Mouse (Mus musculus): ENCODE data around the gene Olfr191. TPM values are rescaled to one million over a fixed set of nuclear protein-coding genes. Genes with fewer than 3 reads are reported as not detected.
"Not testable (repeated sequence)": the region's sequence is repeated elsewhere in the genome, so short reads cannot be mapped to it uniquely, and the experiment has no call there.

The Olfr191 gene
- polyA plus RNA-seq, 1 experiment from 2014 or later = not detected

GRCm38 (mm10) chr16:59077905-59078304, 11.7 kb downstream of the Olfr191 start, which contains the start of gene Olfr190:
TSS of gene Olfr190 (minus strand) at chr16:59078005.
- TF ChIP-seq CTCF (IDR thresholded peaks at IDR 0.05) = no peak
- TF ChIP-seq EP300 (IDR thresholded peaks at IDR 0.05) = no peak
- DNase-seq (ENCODE audit: low spot score) = no peak
- no peak within 1 kb of the TSS for H3K9ac ChIP-seq (replicated peaks; ENCODE audit: low read depth)
- 86% methylated on average over 5 of the region's 5 CpGs for WGBS
- H3K4me2 ChIP-seq (replicated peaks; ENCODE audit: low read depth, low read length) = no peak within 1 kb of the TSS
- no peaks in the 10 kb centered on the region for H3K9me3 ChIP-seq (ENCODE audit: low read length)
- no peaks in the 10 kb centered on the region for H3K36me3 ChIP-seq (ENCODE audit: insufficient read depth, low read length)
- H3K27me3 ChIP-seq (replicated peaks; ENCODE audit: insufficient read depth, low read length) = no peaks in the 10 kb centered on the region
- no peak for ATAC-seq
- H3K4me1 ChIP-seq (ENCODE audit: insufficient read depth, low read depth, low read length) = no peaks in the 10 kb centered on the region
- no peak within 1 kb of the TSS for H3K27ac ChIP-seq (ENCODE audit: low read length)
- H3K4me3 ChIP-seq (ENCODE audit: low read depth, low read length) = no peak within 1 kb of the TSS

- Histone ChIP-seq H3K4me3 (ENCODE audit: low read depth, low read length) (no peak overlapping the region), H3K36me3 (ENCODE audit: insufficient read depth, low read length) (no peaks in the 10 kb centered on the region), H3K9me3 (ENCODE audit: low read length) (no peaks in the 10 kb centered on the region), H3K27ac (ENCODE audit: low read length) (no peak overlapping the region), H3K4me1 (ENCODE audit: insufficient read depth, low read depth, low read length) (no peaks in the 10 kb centered on the region), H3K4me2 (replicated peaks; ENCODE audit: low read depth, low read length) (no peak overlapping the region), H3K27me3 (replicated peaks; ENCODE audit: insufficient read depth, low read length) (no peaks in the 10 kb centered on the region), H3K9ac (replicated peaks; ENCODE audit: low read depth) (no peak overlapping the region)
- 76% methylated on average over 1 of the region's 1 CpGs for WGBS
- no peak for TF ChIP-seq EP300 (IDR thresholded peaks at IDR 0.05)
- no peak for TF ChIP-seq CTCF (IDR thresholded peaks at IDR 0.05)
- ATAC-seq = no peak
- no peak for DNase-seq (ENCODE audit: low spot score)
These were observed 16.1 kb downstream of the Olfr191 start for GRCm38 (mm10) chr16:59073520-59073919.

- no peak for TF ChIP-seq EP300 (IDR thresholded peaks at IDR 0.05)
- TF ChIP-seq CTCF (IDR thresholded peaks at IDR 0.05) = no peak
- Histone ChIP-seq H3K4me2 (replicated peaks; ENCODE audit: low read depth, low read length) (no peak overlapping the region), H3K36me3 (ENCODE audit: insufficient read depth, low read length) (no peaks in the 10 kb centered on the region), H3K9me3 (ENCODE audit: low read length) (no peaks in the 10 kb centered on the region), H3K9ac (replicated peaks; ENCODE audit: low read depth) (no peak overlapping the region), H3K27me3 (replicated peaks; ENCODE audit: insufficient read depth, low read length) (no peaks in the 10 kb centered on the region), H3K4me1 (ENCODE audit: insufficient read depth, low read depth, low read length) (no peaks in the 10 kb centered on the region), H3K27ac (ENCODE audit: low read length) (no peak overlapping the region), H3K4me3 (ENCODE audit: low read depth, low read length) (no peak overlapping the region)
- DNase-seq (ENCODE audit: low spot score) = no peak
- ATAC-seq = no peak
These were observed 17.9 kb downstream of the Olfr191 start for GRCm38 (mm10) chr16:59071755-59072154.

GRCm38 (mm10) chr16:59062411-59062810, 27.2 kb downstream of the Olfr191 start:
- H3K4me2 ChIP-seq (replicated peaks; ENCODE audit: low read depth, low read length); H3K27ac ChIP-seq (ENCODE audit: low read length); H3K9me3 ChIP-seq (ENCODE audit: low read length); H3K36me3 ChIP-seq (ENCODE audit: insufficient read depth, low read length); H3K4me1 ChIP-seq (ENCODE audit: insufficient read depth, low read depth, low read length); H3K27me3 ChIP-seq (replicated peaks; ENCODE audit: insufficient read depth, low read length); ATAC-seq; H3K4me3 ChIP-seq (ENCODE audit: low read depth, low read length); H3K9ac ChIP-seq (replicated peaks; ENCODE audit: low read depth); DNase-seq (ENCODE audit: low spot score): not testable (repeated sequence)
- WGBS = 39% methylated on average over 3 of the region's 3 CpGs

GRCm38 (mm10) chr16:59049286-59049685, 40.3 kb downstream of the Olfr191 start:
- H3K4me2 ChIP-seq (replicated peaks; ENCODE audit: low read depth, low read length); ATAC-seq; H3K27me3 ChIP-seq (replicated peaks; ENCODE audit: insufficient read depth, low read length); H3K4me3 ChIP-seq (ENCODE audit: low read depth, low read length); H3K27ac ChIP-seq (ENCODE audit: low read length); H3K36me3 ChIP-seq (ENCODE audit: insufficient read depth, low read length); H3K9ac ChIP-seq (replicated peaks; ENCODE audit: low read depth); H3K4me1 ChIP-seq (ENCODE audit: insufficient read depth, low read depth, low read length); H3K9me3 ChIP-seq (ENCODE audit: low read length); DNase-seq (ENCODE audit: low spot score): not testable (repeated sequence)
- WGBS = 88% methylated on average over 2 of the region's 2 CpGs

- TF ChIP-seq CTCF (IDR thresholded peaks at IDR 0.05) = no peak
- TF ChIP-seq EP300 (IDR thresholded peaks at IDR 0.05) = no peak
- no peaks in the 10 kb centered on the region for H3K36me3 ChIP-seq (ENCODE audit: insufficient read depth, low read length)
- DNase-seq (ENCODE audit: low spot score) (no peak), ATAC-seq (no peak)
- no peaks in the 10 kb centered on the region for H3K27me3 ChIP-seq (replicated peaks; ENCODE audit: insufficient read depth, low read length)
- no peak overlapping the region for H3K9ac ChIP-seq (replicated peaks; ENCODE audit: low read depth)
- H3K4me2 ChIP-seq (replicated peaks; ENCODE audit: low read depth, low read length) = no peak overlapping the region
- WGBS = 63% methylated on average over 1 of the region's 1 CpGs
- no peaks in the 10 kb centered on the region for H3K9me3 ChIP-seq (ENCODE audit: low read length)
- no peak overlapping the region for H3K4me3 ChIP-seq (ENCODE audit: low read depth, low read length)
- H3K27ac ChIP-seq (ENCODE audit: low read length) = no peak overlapping the region
- no peaks in the 10 kb centered on the region for H3K4me1 ChIP-seq (ENCODE audit: insufficient read depth, low read depth, low read length)
These were observed 40.8 kb downstream of the Olfr191 start for GRCm38 (mm10) chr16:59048860-59049259.

- no peak overlapping the region for H3K4me2 ChIP-seq (replicated peaks; ENCODE audit: low read depth, low read length)
- TF ChIP-seq EP300 (IDR thresholded peaks at IDR 0.05) = no peak
These were observed 42.0 kb downstream of the Olfr191 start for GRCm38 (mm10) chr16:59047579-59047978.

More at GRCm38 (mm10) chr16:59047579-59047978, 42.0 kb downstream of the Olfr191 start:
- ATAC-seq (no peak), DNase-seq (ENCODE audit: low spot score) (no peak)
- WGBS = 50% methylated on average over 4 of the region's 4 CpGs
- no peaks in the 10 kb centered on the region for H3K27me3 ChIP-seq (replicated peaks; ENCODE audit: insufficient read depth, low read length)
- H3K27ac ChIP-seq (ENCODE audit: low read length) = no peak overlapping the region
- H3K36me3 ChIP-seq (ENCODE audit: insufficient read depth, low read length) = no peaks in the 10 kb centered on the region
- H3K9me3 ChIP-seq (ENCODE audit: low read length) = no peaks in the 10 kb centered on the region
- H3K9ac ChIP-seq (replicated peaks; ENCODE audit: low read depth) = no peak overlapping the region
- H3K4me3 ChIP-seq (ENCODE audit: low read depth, low read length) = no peak overlapping the region
- no peaks in the 10 kb centered on the region for H3K4me1 ChIP-seq (ENCODE audit: insufficient read depth, low read depth, low read length)
